Mouse (Mus musculus) CD4-positive helper T cell, adult 2 months (primary cell): Measurements from ENCODE around the gene Bex6.

Experiments used
- DNase-seq: peaks from one replicate; pipeline ENCODE4 v3.0.0-alpha.2; 2012; ENCODE audit warnings: low read depth, missing footprints, low spot score

Gene Bex6

DNA sequence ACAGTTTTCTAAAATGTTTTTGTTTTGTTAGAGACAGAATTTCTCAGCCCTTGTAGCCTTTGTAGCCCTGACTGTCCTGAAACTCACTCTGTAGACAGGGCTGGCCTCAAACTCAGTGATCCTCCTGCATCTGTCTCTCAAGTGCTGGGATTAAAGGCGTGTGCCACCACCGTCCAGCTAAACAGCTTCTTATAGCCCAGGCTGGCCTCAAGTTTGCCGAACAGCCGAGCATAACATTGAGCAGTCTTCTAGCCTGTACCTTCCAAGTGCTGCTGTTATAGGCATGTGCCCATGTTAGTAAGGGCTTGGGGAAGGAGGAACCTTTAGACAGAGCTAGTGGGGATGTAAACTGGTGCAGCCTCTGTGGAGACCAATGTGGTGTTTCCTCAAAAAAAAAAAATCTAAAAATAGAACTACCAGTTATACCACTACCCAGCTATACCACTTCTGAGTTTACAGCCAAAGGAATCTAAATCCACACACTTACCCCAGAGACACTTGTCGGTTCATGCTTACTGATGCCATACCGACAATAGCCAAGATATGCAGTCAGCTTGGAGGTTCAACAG, at the start of gene Bex6:
Gene Bex6, plus strand, starts transcription at position 491 of the 569 bp plus-strand sequence.
- no peak for DNase-seq

DNA sequence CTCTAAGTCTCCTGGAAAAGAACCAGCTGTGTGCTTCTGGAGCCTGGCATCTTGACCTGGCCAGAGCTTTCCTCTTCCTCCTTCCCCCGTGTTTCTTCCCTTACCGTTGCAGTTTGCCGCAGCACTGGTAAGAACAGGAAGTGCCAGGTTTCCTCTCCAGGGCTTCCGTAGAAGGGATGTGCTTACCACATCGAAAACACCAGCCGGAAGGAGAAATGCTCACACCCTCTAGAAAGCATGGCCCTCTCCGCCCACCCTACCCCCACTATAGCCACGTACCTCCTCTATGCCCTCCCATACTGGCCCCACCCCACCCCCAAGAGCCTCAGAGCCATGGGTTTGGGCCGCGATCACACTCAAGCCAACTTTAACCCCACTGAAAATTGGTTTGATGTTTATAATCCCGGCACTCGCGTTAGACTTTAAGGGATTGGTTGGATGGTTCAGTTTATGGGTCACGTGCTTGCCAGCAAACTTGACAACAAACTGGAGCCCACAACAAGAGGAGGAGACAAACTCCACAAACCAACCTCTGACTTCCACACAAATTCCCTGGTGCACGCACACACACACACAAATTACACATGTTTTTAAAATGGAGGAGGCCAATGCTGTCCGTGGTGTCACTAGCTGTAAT, 49.3 kb upstream of the Bex6 start:
- peak; percentile 89 for DNase-seq

DNA sequence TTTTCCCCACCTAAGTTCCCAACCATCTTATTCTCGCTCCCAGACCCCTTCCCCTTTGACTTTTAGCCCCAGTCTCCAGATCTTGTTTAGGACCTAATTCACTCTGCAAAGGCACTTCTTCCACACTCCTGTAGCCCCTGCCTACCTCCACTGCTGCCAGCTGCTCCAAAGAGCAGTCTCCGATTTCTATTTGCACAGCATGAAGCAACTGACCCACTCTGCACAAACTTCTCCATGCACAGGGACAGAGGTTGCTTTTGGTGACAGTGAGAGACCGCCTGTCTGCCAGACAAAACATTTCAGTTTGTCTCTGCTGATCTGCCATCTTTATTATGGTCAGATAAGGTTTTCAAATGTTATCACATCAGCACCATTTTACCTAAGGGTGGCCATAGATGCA, 46.5 kb upstream of the Bex6 start:
- no peak for DNase-seq

DNA sequence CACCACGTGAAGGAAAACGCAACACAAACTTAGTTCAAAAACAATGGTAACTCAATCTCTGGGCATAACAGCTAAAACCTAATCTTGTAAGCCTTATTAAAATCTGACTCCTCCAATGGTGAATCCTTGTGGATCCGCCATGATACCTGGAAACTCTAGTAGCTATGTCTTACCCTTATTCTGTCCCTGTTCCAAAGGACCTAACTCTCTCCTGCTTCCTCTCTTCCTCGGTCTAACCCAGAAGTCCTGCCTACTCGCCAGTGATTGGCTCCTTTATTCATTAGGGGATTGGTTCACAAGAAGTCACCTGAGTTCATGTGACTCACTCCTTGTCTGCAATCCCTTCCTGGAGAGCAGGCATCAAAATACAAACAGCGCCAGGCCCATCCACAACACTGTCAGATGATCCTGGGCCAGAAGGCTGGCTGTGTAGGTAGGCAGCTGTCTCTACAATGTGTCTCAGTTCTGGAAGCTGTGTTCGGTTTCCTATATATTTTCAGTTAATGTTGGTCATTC, 43.7 kb upstream of the Bex6 start:
- DNase-seq, result no peak

DNA sequence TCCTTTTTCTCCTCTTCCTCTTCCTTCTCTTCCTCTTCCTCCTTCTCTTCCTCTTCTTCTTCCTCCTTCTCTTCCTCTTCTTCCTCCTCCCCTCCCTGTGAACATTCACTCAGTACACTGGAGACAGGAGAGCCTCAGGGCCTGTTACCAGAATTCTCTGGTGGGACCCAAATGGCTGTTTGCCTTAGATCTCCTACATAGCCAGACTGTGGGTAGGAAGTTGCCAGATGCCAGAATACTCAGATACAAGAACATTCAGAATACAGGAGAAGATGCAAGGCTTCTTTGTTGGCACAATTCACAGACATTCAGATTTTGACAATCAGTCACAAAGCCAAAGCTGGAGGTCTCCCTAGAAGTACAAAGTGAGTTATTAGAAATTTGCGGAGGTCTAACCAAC, 40.7 kb upstream of the Bex6 start:
- DNase-seq, result no peak

DNA sequence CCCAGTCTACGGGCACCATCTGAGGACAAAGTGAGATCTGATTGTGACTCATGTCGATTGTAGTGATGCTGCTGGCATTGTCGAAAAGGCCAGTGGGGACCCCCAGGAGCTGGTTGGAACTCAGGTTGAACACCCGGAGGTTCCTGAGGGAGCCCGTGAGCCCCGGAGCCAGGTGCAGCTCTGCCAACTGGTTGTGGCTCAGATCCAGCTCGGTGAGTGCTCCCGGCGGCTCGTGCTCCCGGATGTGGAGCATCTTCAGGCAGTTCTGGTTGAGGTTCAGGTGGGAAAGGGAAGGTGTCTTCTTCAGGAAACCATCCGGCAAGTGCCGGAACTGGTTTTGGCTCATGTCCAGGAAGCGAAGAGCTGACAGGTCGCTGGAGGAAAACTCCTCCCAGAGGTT, 35.9 kb upstream of the Bex6 start:
- no peak for DNase-seq

DNA sequence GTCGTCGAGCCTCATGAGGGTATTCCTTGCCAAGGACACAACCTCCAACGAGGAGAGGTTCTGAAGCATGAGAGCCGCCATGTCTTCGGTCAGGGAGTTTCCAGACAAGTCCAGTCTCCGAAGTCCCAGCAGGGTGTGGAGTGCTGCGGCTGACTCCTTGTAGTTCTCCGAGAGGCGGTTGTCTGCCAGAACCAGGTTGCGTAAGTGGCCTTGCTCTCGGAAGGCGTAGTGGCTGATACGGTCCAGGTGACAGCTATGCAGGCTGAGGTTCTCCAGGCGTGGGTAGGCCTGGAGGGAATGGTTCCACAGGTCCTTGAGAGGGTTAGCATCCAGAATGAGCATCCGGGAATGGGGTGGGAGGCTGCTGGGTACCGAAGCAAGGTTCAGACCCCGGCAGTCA, 35.0 kb upstream of the Bex6 start:
- no peak for DNase-seq

DNA sequence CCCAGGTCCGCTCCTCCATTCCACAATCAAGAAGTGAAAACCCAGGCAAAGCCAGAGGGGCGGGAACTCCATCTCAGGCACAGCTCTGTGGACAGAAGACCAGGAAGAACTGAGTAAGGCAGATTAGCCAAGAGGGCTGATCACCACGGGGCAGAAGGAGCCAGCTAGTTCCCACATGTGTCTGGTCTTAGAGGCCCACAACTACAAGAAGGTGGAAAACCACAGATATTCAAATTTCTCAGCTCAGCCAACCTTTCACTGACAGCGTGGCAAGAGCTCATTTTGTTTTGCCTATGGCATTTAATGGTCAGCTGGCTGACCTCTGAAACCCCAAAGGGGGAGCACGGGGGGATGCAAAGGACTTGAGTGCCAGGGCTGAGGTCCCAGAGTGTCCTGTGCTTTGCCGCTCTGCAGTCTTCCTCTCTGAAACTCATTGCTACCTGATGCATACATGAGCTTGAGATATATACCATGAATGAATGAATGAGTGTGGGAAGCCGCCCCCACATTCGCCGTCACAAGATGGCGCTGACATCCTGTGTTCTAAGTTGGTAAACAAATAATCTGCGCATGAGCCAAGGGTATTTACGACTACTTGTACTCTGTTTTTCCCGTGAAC, 31.9 kb upstream of the Bex6 start:
- no peak for DNase-seq

DNA sequence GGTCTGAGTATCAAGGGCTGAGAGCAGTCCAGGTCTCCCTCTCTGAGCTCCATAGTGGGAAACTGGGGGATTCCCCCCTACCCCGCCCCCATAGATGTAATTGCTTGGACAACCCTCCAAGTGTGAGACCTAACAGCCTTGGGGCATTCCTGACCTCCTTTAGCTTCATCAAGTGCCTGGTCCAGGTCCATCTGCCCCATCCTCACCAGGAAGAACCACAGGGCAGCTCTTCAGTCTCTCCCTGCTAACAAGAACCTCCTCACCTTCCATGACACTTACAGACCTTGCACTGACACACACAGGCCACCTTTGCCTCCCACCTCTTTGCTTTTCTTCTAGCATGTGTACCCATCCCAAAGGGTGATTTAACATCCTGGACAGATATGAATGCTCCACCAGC, 25.6 kb upstream of the Bex6 start:
- no peak for DNase-seq

DNA sequence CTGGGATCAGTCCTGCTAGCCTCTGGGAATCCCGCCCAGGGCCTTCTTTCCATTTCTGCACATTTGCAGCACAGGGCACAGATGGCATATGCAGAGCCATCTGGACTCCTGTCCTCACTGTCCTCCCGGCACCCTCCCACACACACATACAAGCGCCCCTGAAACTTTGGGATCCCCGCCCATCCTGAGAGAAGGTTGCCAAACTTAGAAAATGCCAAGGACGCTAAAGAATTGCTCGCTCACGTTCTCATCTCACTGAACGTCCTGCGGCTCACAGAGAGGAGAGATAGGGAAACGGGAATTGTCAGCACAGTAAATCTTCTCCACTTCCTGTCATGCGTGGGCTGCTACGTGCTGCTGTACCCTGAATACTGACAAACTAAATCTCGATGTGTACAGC, 25.2 kb upstream of the Bex6 start:
- no peak for DNase-seq

DNA sequence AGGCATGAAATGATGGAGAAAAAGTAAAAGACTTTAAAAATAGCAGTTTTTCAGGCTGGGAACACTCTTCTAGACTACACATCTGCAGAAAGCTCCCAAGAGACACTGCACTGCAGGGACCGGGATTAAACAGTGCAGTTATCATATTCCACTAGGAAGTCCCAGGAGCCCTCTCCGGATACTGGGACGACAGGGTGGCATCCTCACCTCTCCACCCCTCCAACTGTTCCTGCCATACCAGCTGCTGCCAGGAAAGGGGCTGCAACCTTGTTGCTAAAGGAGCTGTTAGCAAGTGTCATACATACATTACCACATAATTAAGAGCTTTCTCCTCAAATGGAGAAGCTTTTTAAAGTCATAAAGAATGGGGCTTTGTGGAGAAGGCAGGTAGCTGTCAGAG, 22.9 kb upstream of the Bex6 start:
- DNase-seq, result no peak

DNA sequence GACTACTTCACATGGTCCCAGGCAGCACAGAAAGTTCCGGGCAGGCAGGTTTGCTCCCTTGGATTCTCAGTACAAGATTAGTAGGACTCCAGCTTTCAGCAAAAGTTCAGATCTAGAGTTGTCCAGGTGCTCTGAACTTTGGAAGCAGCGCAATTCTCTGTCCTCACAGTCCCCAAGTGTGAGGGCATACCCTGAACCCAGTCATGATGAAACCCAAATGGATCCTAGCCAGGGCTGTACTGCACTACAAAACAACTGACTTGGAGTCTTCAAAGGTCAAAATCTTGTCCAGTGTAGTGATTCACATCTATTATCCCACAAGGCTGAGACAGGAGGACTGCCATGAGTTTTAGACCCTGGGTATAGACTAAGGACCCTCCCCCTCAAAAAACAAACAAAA, 22.3 kb upstream of the Bex6 start:
- no peak for DNase-seq

DNA sequence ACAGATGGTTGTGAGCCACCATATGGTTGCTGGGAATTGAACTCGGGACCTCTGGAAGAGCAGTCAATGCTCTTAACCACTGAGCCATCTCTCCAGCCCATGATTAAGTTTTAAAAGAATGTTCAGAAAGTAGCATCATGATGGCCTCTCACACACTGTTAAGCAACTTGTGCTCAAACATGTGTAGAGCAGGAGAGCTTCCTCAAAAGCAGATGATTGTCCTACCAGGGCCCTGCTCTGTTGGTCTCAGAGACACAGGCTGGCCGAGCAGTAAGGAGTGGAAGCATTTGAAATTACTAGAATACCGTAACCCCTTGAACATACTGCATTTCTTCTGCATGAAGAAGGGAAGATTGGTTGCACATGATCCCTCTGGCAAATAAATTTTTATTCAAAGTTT, 20.7 kb upstream of the Bex6 start:
- no peak for DNase-seq

DNA sequence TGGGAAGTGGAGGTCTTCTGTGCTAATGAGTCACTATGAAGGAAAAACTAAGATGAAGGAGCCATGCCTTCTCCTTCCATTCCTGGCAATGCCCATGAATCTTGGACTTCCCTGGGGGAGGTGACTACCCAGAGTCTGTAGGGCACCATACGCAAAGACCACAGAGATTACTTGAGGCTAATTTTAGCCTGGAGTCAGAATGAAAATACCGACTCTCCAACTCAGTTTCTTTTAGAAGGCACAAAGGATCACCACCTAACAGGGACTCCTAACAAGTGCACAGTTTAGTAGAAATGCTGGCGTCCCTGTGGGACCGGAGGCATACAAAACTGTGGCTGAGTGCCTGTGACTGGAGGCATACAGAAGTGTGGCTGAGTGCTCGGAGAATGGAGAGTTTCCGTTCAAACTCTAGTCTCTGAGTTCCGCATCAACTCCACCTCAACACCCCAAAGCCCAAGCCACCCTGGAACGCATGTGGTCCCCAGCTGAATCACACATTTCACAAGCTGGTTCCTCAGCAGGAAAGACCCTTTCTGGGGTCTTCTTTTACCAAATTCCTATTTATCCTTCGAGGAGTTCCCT, 18.8 kb upstream of the Bex6 start:
- DNase-seq, result no peak

DNA sequence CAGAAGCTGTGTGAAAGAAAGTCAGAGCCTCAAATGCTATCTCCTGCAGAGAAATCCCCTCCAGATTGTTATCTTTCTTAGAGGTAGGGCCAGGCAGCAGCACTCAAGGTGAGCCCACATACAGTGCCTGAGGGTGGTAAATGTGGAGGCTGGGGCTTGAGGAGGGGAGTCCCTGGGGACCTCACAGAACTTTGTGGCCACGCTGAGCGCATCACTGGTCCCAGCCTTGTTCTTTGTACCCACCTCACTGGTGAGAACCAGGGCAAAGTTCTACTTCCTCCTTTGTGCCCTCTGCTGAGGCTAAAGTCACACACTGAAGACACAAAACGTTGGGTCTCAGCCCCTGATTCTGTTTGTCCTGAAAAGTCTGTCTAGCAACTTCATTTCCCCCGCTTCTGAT, 16.2 kb upstream of the Bex6 start:
- DNase-seq, result peak; percentile 72

DNA sequence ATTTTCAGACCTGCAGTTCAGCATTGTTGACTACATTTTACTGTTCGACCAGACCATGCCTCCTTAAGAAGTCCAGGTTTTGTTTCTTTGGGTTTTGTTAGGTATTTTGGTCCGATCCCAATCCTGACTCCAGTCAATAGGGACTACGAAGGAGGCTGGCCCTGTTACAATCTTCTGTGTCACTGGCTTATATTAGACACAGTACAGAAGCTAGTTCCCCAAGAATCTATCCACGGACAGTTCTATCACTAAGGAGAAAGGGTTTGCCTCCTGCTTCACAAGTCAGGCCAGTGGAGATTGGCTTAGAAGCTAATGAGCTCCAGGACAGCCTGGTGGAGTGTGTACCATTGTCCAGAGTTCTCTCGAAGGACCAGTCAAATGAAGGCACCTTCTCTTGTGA, 15.7 kb upstream of the Bex6 start:
- DNase-seq, result no peak

DNA sequence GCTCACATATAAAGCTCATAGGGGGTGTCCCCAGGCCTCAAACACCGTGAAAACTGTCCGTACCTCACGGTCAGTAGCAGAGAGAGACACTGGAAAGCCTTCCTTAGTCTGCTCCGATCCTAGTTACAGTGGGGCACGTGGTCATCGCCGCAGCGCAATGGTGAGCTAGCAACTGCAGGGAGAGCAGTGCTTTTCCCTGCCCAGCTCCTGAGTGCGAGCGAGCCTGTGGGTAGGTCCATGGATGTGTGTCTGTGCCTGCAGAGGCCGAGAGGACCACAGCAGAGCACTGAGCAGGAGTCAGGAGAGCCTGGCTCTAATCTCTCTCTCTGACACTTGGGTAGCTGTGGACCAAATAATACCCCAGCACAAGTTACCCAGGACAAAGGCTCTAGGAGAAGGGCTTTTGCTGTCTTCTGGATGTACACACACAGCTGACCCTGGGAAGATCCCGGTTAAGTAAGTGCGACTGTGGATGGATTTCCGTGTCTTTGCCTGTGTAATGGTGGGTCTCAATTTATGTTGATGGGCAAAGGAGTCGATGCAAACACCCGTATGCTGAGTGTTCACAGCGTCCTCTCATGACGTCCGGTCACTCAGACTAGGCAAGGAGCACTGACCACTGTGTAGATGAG, 15.1 kb upstream of the Bex6 start:
- peak; percentile 32 for DNase-seq

DNA sequence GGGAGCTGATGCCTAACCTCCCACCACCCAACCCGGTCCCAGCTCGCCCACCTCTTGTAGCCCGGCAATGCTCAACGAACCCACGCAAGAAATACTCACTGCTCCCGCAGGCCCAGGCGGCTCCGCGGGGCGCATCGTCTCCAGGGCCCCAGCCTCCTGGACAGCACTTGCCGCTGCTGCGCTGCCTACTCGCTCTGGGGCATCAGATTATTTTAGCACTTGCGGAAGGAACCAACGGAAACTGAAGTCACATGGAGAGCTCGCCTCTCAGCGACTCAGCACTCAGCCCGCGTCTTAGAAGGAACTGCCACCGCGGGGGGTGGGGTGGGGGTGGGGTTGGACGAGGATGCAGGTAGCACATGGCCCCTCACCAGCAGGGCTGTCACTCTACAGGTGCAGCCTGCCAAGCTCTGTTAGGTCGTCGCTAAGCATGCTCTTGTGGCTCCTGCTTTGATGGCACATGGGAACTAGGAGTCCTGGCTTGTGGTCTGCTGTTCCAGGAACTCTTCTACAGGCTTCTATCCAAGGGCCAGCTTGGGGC, 14.3 kb upstream of the Bex6 start, which contains the start of gene Nrros:
Gene Nrros, minus strand, starts transcription at position 314 of the 541 bp plus-strand sequence.
- DNase-seq, result peak; percentile 91

DNA sequence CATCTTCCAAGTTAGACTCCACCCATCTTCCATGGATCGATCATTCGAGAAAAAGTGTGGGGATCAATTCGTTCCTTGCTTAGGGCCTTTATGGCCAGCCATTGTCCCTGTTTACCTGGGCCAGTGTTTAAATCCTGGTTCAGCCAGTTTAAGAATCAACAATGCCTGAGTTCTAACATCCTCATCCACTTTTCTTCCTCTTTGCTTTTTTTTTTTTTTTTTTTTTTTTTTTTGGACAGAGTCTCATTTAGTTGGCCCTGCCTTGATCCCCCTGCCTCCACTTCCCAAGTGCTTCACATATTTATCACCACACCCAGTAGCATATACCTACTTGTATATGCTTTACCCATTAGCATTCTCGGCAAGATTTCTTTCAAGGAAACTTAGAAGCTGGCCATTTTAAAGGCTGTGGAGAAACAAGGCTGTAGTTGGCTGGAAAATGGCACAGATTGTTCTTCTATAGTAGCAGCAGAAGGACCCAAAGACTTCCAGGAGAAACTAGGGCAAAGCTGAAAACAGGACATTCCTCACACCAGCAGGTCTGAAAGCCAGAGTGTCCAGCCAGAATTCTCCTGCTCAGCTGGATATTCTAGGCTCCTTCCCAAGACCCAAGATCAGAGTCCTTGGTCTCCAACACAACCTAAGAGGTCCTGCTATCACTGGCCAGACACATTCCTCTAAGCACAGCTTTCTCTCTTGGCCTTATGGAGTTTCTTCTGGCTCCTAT, 11.6 kb upstream of the Bex6 start:
- no peak for DNase-seq

DNA sequence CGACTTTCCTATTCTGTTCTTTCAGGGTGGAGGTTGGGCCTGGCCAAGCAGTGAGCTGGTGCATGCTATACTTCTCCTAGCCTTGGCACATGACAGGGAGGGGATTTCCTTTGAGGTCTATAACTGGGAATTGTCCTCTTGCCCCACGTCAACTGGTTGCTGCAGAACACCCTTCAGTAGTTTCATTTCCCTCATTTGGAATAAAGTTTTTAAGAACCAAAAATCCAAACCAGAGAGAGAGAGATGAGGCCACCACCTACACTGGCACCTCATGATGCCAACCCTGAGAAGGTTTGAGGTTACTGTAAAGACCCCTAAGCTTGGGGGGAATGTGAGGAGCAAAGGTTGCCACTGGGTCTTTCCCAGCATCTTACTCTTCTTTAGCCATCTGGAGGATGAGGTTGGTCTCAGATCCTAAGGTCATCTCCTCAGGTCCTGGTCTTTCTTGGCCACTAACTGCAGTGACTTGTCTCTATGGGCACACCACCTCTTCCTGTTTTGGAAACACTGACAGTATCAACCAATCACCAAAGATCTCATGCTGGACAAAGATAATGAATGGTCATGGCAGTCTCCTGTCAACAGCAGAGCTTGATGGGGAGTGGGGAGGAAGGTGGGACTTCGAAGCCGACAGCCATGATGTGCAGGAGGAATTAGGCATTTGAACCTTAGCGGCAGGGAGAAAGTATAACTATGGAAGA, 8.4 kb upstream of the Bex6 start:
- no peak for DNase-seq

DNA sequence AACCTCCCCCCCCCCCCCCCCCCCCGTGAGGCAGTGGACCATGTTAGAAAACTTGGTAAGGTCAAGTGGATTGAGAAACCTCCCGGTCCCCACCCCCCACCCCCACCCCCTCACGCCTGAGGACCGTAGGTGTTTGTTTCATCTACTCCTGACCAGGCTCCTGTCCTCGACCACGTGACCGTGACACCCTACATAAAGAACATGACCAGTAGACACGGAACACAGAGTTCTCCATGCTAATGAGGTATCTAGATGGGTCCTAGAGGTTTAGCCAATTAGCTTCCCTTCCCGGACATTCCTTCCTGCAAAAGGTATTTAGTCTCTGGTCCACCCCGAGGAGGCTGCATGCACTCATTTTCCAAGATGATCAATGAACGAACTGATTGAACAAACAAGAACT, 6.2 kb upstream of the Bex6 start:
- no peak for DNase-seq
